Mouse (Mus musculus) E14TG2a.4 (cell line): ENCODE measurements at regions not wholly inside any gene's neighbourhood (a gene's known extent, or its start where the extent isn't known, plus 50 kb on each side); places are given as distances from the start of the nearest gene placed in this dataset.
"Not testable (repeated sequence)": the region's sequence is repeated elsewhere in the genome, so short reads cannot be mapped to it uniquely, and the experiment has no call there.

Source experiments
- H3K27me3 ChIP-seq: 2 replicates; pipeline ENCODE4 v1.6.1; 2014; ENCODE audit warnings: low read length, control low read depth; ENCODE audit not compliant: insufficient read depth
- H3K36me3 ChIP-seq: 2 replicates; pipeline ENCODE4 v1.6.1; 2014; ENCODE audit warnings: low read length, control low read depth; ENCODE audit not compliant: insufficient read depth
- H3K4me1 ChIP-seq: replicated peaks from 2 replicates; pipeline ENCODE4 v1.6.1; 2014; ENCODE audit warnings: low read depth, low read length, control low read depth
- H3K4me3 ChIP-seq: replicated peaks from 2 replicates; pipeline ENCODE4 v1.5.1; 2014; ENCODE audit warnings: mild to moderate bottlenecking, low read length
- H3K9me3 ChIP-seq: 2 replicates; pipeline ENCODE4 v1.6.1; 2014; ENCODE audit warnings: low read length, control low read depth
- CTCF ChIP-seq: conservative IDR thresholded peaks from 2 replicates; pipeline ENCODE4 v1.5.1; 2014; ENCODE audit warnings: low read length
- NANOG ChIP-seq: IDR thresholded peaks from 2 replicates; pipeline ENCODE4 v1.6.1; 2014; ENCODE audit warnings: borderline replicate concordance, low read length, mixed read lengths
- POU5F1 ChIP-seq: IDR thresholded peaks from 2 replicates; pipeline ENCODE4 v1.6.1; 2014; ENCODE audit warnings: low read length, borderline replicate concordance

DNA sequence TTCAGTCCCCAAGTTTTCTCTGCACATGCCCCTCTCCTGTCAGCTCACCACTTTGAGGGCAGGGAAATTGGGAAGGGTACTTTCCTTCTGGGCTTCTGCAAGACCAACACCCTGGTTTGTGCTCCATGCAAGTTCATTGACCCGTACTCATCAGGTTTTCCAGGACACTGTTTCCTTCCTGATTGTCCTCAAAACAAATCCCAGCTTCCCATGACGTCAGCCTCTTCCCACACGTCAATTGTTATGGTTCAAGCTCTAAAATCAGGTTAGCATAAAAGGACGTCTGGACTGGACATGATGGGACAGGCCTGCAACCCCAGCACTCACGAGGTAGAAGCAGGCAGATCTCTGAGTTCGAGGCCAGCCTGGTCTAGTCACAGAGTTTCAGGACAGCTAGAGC is 84.3 kb upstream of the Cep85l start:
- peaks cover 24% of the 10 kb centered on the region for H3K4me1 ChIP-seq
- no peaks in the 10 kb centered on the region for H3K9me3 ChIP-seq
- H3K4me3 ChIP-seq = no peak overlapping the region
- TF ChIP-seq POU5F1 (no peak), NANOG (no peak), CTCF (no peak)
- H3K36me3 ChIP-seq = no peaks in the 10 kb centered on the region
- no peaks in the 10 kb centered on the region; the same call in 1 of the 2 replicates for H3K27me3 ChIP-seq

DNA sequence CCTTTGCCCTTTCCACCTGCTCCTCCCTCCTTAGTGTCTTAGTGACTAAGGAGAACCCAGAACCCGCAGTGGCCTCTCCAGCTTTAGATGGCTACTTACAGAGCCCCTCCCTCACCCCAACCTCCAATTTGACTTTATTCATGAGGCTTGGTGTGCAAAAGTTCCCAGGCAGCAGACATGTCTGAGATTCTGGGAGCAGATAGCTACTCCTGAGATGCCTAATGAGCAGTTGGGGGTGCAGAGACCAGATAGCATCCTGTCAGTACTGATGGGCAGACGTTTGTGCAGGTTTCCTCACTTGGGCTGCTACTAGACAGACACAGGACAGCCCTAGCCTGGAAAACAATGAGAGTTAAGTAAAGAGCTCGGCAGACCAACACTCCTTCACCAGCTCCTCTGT is 83.7 kb upstream of the Cep85l start:
- H3K9me3 ChIP-seq = no peaks in the 10 kb centered on the region

DNA sequence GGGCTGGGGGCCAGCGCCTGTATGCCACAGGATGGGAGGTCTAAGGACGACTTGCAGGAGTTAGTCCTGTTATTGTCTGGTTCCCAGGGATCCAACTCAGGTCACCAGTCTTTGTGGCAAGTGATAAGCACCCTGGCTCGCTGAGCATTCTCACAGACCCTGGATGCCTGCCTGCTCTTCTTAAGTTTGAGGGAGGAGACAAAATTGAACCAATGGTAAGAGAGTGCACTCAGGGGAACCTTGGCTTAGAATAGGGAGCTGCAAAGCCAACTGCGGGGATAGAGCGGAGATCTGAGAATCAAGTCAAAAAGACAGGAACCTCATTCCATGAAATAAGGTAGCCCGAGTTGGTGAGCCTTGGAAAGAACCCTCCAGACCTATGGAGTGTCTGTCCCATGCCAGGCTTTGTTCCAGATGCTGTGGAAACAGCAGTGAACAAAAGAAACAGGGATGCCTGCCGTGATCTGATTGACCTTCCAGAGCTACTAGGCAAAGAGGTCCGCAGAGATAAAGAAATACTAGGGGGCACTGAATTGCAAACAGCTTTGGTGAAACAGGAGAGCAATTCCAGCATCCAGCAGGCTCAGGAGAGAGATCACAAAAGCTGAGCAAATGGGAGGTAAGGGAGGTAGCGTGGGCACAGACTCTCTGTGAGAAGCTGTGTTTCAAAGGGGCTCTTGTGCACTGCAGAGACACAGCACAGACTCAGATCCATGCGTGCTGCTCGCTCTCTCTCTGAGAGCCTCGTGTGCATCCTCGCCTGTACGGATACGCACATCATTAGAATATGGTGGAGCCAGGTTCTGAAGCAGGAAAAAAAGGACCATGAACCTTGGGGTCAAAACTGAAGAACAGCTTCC is 82.9 kb upstream of the Cep85l start:
- no peak for TF ChIP-seq CTCF
- TF ChIP-seq NANOG = no peak; the same call in 1 of the 2 replicates

More for the DNA sequence above, 83.7 kb upstream of the Cep85l start:
- H3K4me3 ChIP-seq = no peak overlapping the region
- H3K4me1 ChIP-seq = peaks cover 24% of the 10 kb centered on the region
- TF ChIP-seq POU5F1 = no peak
- TF ChIP-seq CTCF = no peak
- TF ChIP-seq NANOG = no peak
- no peaks in the 10 kb centered on the region; the same call in 1 of the 2 replicates for H3K27me3 ChIP-seq
- no peaks in the 10 kb centered on the region for H3K36me3 ChIP-seq

DNA sequence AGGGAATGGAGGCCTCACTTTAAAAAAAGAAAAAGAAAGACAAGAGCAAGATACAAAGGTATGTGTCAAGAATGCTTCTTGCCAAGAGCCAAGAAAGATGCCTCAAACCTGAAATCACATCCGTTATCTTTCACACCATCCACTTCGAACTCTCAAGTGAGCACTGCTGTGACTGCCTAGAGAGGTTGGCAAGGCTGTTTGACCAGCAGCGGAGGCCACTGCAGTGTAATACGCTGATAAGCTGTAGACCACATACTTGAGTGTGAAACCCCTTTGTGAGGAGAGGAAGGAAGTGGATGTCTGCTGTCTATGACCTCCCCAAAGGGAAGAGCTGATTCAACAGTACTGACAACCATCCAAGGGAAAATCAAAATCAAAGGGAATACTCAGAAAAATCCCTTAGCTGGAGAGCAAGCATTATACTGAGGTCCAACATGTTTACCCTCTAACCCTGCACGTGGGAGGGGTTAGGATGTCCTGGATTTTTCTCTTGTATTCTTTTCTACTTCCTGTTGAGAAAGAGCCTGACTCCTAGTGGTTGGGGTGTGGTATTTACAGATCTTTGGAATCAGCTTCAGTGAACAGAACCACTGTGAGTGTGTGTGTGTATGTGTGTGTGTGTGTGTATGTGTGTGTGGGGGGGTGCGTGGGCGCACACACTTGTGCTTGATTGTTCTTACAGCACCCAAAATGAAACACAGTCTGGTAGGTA is 81.5 kb upstream of the Cep85l start:
- no peaks in the 10 kb centered on the region for H3K36me3 ChIP-seq
- peaks cover 24% of the 10 kb centered on the region for H3K4me1 ChIP-seq
- no peaks in the 10 kb centered on the region; the same call in 1 of the 2 replicates for H3K27me3 ChIP-seq
- TF ChIP-seq POU5F1 (no peak), CTCF (peak; percentile 39), NANOG (no peak)
- H3K9me3 ChIP-seq = no peaks in the 10 kb centered on the region; the same call in 1 of the 2 replicates
- no peak overlapping the region for H3K4me3 ChIP-seq

More for the DNA sequence above, 82.9 kb upstream of the Cep85l start:
- Histone ChIP-seq H3K36me3 (no peaks in the 10 kb centered on the region), H3K4me3 (no peak overlapping the region), H3K9me3 (no peaks in the 10 kb centered on the region), H3K4me1 (peaks cover 24% of the 10 kb centered on the region), H3K27me3 (no peaks in the 10 kb centered on the region; the same call in 1 of the 2 replicates)

DNA sequence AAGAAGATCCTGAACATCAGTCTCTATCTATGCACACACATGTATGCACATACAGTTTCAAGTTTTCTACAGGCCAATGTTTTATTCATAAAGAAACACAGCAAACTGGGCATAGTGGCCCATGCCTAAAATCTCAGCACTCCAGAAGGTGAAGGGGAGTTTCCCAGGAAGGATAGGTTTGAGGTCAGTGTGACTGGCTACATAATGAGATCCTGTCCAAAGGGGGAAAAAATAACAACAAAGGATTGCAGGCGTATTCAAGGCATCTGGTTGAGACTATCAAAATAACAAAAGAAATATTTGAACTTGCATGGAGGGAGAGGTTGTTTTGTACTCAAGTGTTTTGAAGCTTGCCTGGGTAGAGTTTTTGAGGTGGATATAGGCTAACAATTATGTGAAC is 80.0 kb upstream of the Cep85l start:
- not testable (repeated sequence) for H3K27me3 ChIP-seq, H3K9me3 ChIP-seq, H3K4me3 ChIP-seq, H3K36me3 ChIP-seq
- H3K4me1 ChIP-seq = peaks cover 24% of the 10 kb centered on the region

DNA sequence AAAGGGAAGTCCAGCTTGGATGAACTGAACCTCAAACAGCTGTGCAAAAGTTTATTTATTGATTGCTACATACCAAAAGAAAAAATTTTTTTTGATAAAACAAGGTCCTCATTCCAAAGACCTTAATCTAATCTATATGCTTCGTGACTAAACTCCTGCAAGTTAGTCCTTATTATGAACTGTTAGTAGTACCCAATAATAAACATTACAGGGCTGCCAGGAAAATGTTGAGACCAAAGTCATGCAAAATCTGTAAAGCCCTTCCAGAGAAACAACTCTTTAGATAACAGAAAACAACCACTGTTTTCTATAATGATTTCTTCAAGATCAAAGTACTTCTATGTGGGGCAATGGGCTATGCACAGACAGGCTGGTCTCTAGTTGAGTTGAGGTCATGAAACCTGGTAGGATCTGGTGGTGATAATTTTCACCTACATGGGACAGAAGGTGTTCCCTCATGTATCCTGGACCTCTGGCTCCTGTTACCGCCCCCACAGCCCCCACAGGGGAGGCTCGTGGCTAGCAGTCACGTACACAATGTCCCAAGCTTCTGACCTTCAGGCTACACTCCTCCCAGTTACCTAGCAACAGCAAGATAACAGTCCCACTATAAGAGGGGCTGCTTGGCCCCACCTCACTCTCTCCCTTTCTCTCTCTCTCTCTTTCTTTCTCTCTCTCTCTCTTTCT is 76.4 kb upstream of the Cep85l start:
- Histone ChIP-seq H3K4me3 (no peak overlapping the region), H3K4me1 (peaks cover 9% of the 10 kb centered on the region; the same call in 1 of the 2 replicates), H3K36me3 (no peaks in the 10 kb centered on the region), H3K27me3 (no peaks in the 10 kb centered on the region), H3K9me3 (peaks cover 9% of the 10 kb centered on the region; the same call in 1 of the 2 replicates)
- TF ChIP-seq NANOG (no peak), CTCF (no peak)

DNA sequence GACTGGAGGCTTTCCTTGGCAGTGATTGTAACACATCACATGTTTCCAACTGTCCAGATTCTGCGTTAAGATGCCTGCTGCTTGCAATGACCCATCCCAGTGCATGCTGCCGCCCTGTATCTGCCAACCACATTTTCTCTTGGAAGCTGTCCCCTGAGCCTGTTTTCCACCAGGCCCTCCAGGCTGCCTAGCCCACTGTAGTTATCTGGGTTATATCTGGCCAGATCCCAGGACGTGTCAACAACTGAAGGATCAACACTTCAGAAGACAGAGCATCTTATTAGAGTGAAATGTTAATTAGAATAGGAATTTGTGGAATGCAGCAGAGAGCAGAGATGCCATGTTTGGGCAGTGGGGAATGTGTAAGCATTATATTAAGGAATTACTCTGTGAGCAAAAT is 65.0 kb upstream of the Cep85l start:
- Histone ChIP-seq H3K4me3 (no peak overlapping the region), H3K9me3 (no peaks in the 10 kb centered on the region), H3K36me3 (no peaks in the 10 kb centered on the region), H3K27me3 (no peaks in the 10 kb centered on the region), H3K4me1 (no peaks in the 10 kb centered on the region)
- TF ChIP-seq NANOG = no peak
- no peak for TF ChIP-seq CTCF
- TF ChIP-seq POU5F1 = no peak

DNA sequence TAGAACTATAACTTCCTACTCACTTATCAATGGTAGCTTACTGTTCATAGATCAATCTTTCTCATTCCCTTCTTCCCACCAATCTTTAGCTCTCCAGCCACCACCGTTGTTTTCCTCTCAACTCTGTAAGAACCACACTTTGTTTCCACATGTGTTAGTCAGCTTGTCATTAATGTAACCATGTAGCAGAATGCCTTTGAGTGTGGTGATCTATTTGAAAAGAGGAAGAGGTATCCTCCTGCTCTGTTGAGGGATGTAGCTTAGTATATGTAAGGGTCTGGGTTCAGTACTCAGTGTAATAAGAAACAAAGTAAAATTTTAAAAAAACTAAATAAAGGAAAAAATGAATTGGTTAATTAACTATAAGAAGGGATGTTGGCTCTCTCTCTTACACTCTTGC is 63.7 kb upstream of the Cep85l start:
- TF ChIP-seq CTCF (no peak), POU5F1 (no peak), NANOG (no peak)
- no peaks in the 10 kb centered on the region for H3K9me3 ChIP-seq
- no peaks in the 10 kb centered on the region for H3K36me3 ChIP-seq
- H3K27me3 ChIP-seq = no peaks in the 10 kb centered on the region
- no peaks in the 10 kb centered on the region for H3K4me1 ChIP-seq
- H3K4me3 ChIP-seq = no peak overlapping the region

DNA sequence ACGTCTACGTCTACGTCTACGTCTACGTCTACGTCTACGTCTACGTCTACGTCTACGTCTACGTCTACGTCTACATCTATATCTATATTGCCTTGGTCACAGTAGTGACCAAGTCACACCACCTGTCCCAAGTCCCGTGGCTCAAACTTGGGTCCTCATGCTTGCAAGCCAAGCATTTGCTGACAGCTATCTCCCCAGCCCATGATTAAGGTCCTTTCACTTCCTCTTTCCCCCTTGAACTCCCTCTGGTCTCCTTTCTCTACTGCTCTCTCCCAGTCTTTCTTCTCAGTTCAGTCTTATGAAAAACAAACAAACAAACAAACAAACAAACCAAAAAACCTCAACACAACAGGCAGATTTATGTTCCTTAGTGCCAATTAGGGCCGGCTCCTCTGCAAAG is 63.2 kb upstream of the Cep85l start:
- no peaks in the 10 kb centered on the region for H3K36me3 ChIP-seq
- no peaks in the 10 kb centered on the region for H3K9me3 ChIP-seq
- TF ChIP-seq POU5F1 (no peak), CTCF (no peak), NANOG (no peak)
- H3K4me3 ChIP-seq = no peak overlapping the region
- no peaks in the 10 kb centered on the region for H3K4me1 ChIP-seq
- no peaks in the 10 kb centered on the region for H3K27me3 ChIP-seq
